Mouse (Mus musculus) olfactory bulb, adult 2 months (tissue): ENCODE data around the gene Focad. TPM values are rescaled to one million over a fixed set of nuclear protein-coding genes. Genes with fewer than 3 reads are reported as not detected.

Experiments
- H3K27ac ChIP-seq: fragments of 200-500 bp; 2 replicates; pipeline ENCODE4 v1.5.1; 2012; ENCODE audit warnings: low read depth, low read length; ENCODE audit not compliant: insufficient read depth
- H3K4me1 ChIP-seq: fragments of 200-500 bp; 2 replicates; pipeline ENCODE4 v1.6.1; 2012; ENCODE audit warnings: low read length; ENCODE audit not compliant: control insufficient read depth, insufficient read depth
- H3K4me3 ChIP-seq: fragments of 200-500 bp; 2 replicates; pipeline ENCODE4 v1.5.1; 2012; ENCODE audit warnings: mild to moderate bottlenecking, low read depth, low read length, moderate library complexity; ENCODE audit not compliant: insufficient read depth
- CTCF ChIP-seq: fragments of 200-500 bp; IDR thresholded peaks from 2 replicates; pipeline ENCODE4 v1.5.1; 2012; ENCODE audit warnings: low read depth, mild to moderate bottlenecking, low read length, moderate library complexity; ENCODE audit not compliant: insufficient read depth
- POLR2A ChIP-seq: fragments of 200-500 bp; IDR thresholded peaks from 2 replicates; pipeline ENCODE4 v1.6.1; 2012; ENCODE audit warnings: mild to moderate bottlenecking, low read depth, low read length, moderate library complexity; ENCODE audit not compliant: insufficient read depth
- WGBS: fragments of 180-500 bp; shearing (Covaris S2); methylation state at CpG from one replicate; pipeline ENCODE4 v1.1.7; 2018; 5-methylcytosine and 5-hydroxymethylcytosine counted together
- polyA plus RNA-seq: library from polyadenylated mRNA; stranded (reverse); fragments of >200 nt; gene quantifications from 2 replicates; pipeline ENCODE4 v1.2.4, GENCODE M21; 2012; ENCODE audit warnings: low replicate concordance; ENCODE audit not compliant: missing spikeins, insufficient read depth, insufficient read length

The Focad gene
- polyA plus RNA-seq, 1 experiment = not detected

DNA sequence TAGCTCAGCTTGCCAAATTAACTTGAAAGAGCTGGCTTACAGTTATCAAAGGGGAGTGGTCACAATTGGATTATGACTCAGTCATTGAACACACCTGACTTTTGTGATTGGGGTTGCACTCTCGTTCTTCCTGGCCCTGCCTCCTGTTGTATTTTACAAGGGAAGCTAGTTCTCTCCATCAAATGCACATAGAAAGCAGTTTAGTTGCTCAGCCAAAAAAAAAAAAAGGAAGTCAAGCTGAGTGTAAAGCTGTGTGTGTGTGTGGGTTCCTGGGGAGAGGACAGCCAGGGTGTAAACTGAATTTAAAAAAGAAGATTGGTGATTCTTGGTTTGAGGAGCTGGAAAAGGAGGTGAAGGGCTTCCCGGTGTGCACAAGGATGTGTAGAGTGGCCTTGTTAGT is 343.5 kb downstream of the Focad start:
- Histone ChIP-seq H3K4me1 (peaks cover 7% of the 10 kb centered on the region), H3K4me3 (no peak overlapping the region), H3K27ac (no peak overlapping the region)
- TF ChIP-seq CTCF (no peak), POLR2A (no peak)
- 42% methylated on average over 2 of the region's 2 CpGs for WGBS

DNA sequence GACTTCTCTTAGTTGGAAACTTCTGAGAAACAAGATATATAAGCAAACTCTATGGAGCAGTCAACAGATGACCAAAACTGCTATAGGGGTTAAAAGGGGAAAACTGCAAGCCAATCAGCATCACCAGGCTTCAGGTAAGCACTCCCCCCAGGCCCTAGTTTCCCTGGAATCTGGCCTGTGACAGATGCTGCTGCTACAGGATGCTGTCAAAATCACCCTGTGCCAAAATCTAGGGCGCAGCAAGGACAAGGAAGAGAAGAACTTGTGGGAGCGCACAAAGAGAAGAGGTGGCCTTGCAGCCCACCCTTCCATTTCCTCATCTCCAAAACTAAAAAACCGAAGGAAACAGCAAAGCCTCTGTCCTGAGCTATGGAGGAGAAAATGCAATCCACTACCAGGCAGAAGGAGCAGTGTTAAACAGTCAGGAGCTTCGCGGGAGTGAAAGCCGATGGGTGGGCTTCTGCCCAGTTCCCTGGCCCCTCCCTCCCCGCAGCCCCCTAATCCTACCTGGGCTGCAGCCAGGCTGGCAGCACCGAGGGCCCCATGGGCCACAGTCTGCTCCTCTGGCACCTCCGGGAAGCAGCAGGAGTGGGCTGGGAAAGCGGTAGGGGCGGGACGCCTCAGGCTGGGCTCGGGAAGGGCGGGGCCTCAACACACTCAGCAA is 344.0 kb downstream of the Focad start, which contains the start of gene Hacd4:
Gene Hacd4, minus strand, starts transcription at position 603 of the 664 bp plus-strand sequence.
- 11% methylated on average over 14 of the region's 14 CpGs for WGBS
- peak within 1 kb of the TSS; percentile 32 for H3K4me3 ChIP-seq
- peaks cover 7% of the 10 kb centered on the region for H3K4me1 ChIP-seq
- TF ChIP-seq CTCF (no peak), POLR2A (no peak)
- H3K27ac ChIP-seq = no peak within 1 kb of the TSS

DNA sequence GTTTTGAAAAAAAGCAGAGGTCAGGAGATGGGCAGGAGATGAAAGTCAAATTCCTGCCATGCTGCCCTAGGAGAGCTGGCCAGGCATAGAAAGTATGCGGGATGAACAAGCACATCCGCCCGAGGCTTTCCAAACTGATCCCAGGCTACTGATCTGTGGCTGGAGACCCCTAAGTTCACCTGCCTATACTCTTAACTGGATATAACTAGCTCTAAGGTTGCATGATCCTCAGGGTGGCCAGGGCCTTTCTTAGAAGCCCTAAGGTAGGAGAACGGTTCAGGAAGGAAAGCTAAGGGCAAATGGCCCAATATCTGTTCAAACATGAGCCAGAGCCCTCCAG is 344.5 kb downstream of the Focad start:
- no peak for TF ChIP-seq CTCF
- TF ChIP-seq POLR2A = no peak

DNA sequence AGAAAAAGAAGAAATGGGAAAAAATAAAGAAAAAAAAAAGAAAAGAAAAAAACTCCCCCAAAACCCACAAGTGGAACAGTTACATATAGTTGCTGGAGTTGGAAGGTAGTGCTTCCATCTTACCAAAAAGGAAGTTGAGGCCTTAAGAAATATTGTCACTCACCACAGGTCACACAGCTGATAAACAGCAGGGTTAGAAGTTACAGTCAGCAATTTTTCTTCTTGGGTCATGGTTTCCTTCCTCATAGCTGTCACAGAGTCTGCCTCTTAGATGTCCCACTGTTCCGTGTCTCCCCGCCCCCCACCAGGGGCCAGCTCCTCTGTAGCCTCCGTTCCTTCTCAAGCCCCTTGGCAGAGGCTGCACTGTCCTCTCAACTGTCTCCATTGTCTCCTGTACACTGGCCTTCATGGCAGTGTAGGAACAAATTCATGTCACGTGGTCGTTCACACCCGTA is 345.3 kb downstream of the Focad start:
- Histone ChIP-seq H3K27ac (no peak overlapping the region), H3K4me3 (no peak overlapping the region), H3K4me1 (peaks cover 7% of the 10 kb centered on the region)
- TF ChIP-seq POLR2A (no peak), CTCF (no peak)
- WGBS = 90% methylated on average over 6 of the region's 6 CpGs

More for the DNA sequence above, 344.5 kb downstream of the Focad start:
- 56% methylated on average over 4 of the region's 4 CpGs for WGBS
- peaks cover 7% of the 10 kb centered on the region for H3K4me1 ChIP-seq
- no peak overlapping the region for H3K27ac ChIP-seq
- H3K4me3 ChIP-seq = no peak overlapping the region

DNA sequence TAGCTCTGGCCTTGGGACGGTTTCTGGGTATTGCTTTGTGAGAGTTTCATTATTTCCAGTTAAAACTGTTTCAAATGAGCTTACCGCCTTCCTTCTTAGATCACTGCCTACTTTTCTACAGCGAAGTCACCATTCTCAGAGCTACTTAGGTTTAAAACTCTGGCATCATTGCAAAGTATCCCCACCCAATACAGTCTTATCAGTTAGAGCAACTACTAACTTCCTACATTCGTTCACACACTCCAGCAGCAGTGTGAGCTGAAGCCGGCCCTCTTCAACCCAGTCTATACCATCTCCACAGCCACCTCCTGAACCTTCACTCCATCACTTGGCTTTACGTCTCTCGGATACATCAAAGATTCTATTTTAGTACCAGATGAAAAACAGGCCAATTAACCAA is 346.4 kb downstream of the Focad start:
- 93% methylated on average over 7 of the region's 7 CpGs for WGBS
- H3K4me1 ChIP-seq = peaks cover 7% of the 10 kb centered on the region
- H3K27ac ChIP-seq = no peak overlapping the region
- no peak overlapping the region for H3K4me3 ChIP-seq
- TF ChIP-seq POLR2A (no peak), CTCF (no peak)

DNA sequence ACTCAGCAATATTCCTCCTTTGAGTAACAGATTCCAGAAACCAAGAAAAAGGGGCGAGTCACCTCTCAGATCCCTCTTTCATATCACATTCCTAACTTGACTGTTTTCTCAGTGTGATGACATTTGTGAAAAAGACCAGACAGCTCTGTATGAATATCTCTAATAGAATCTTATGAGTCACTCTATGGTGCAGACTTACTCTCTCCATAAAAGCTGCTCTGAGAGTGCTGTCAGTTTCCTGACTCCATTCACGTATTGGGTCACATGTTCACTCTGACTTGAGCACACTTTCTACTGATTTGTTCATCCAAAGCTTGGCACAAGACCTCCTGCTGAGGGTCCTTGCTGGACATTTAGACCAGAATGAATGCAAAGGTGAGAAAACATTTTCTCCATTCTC is 354.5 kb downstream of the Focad start:
- no peak overlapping the region for H3K27ac ChIP-seq
- TF ChIP-seq CTCF = no peak
- TF ChIP-seq POLR2A = no peak
- no peak overlapping the region for H3K4me3 ChIP-seq
- WGBS = 77% methylated on average over 2 of the region's 2 CpGs
- no peaks in the 10 kb centered on the region for H3K4me1 ChIP-seq

DNA sequence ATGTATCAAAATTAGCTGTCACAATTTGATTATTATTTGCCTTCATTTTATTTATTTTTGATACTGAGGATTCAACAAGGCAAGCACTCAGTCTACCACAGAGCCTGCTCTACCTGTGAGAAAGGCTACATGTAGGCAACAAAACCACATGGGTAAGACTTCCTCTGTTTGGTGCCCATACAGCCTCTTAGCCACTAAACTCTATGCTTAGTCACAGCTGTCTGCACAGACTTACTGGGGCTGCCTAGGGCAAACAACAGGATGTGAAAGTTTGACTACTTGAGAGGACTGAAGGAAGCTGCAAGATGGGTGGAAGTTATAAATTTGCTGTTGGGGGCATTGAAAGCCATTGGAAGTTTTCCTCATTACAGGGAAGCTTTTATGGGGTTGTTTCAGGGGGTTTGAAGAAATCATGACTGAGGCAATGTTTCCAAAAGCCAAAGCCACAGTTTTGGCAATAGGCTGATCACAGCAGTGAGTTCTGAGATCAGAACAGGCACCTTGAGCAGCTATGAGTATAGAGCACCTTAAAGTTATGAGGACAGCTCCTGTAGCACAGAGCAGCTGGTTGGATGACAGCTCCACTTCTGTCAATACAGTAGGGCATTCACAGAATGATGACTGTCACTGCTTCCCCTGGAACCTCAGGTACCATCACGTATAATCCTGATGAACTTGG is 355.8 kb downstream of the Focad start:
- Histone ChIP-seq H3K4me3 (no peak overlapping the region), H3K27ac (no peak overlapping the region), H3K4me1 (no peaks in the 10 kb centered on the region)
- TF ChIP-seq CTCF (no peak), POLR2A (no peak)
- WGBS = 98% methylated on average over 1 of the region's 1 CpGs

DNA sequence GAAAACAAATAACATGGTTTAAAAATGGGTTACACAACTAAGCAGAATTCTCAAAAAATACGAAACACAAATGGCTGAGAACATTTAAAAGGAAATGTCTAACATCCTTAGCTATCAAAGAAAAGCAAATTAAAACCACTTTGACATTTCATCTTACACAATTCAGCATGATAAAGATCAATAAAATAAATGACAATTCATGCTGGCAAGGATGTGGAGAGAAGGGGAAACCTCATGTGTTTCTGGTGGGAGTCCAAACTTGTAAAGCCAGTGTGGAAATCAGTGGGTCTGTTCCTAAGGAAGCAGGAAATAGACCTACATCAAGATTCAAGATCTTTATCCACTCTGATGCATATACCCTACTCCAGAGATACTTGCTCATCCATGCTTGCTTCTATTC is 363.7 kb downstream of the Focad start:
- H3K4me3 ChIP-seq = no peak overlapping the region
- WGBS = 84% methylated on average over 1 of the region's 1 CpGs
- H3K4me1 ChIP-seq = no peaks in the 10 kb centered on the region
- H3K27ac ChIP-seq = no peak overlapping the region
- TF ChIP-seq CTCF (no peak), POLR2A (no peak)

DNA sequence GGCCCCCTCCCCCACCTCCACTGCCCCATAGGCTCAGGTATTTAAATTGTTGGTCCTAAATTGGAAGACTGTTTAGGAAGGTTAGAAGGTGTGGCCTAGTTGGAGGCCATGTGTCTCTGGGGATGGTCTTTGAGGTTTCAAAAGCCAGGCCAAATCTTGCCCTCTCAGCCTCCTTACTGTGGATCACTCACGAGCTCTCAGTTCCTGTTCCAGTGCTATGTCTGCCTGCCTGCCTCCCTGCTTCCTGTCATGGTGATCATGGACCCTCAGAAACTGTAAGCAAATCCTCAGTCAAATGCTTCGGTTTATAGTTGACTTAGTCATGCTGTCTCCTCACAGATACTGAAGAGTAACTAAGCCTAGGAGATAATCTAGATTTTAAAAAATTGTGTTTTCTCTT is 364.2 kb downstream of the Focad start:
- 92% methylated on average over 2 of the region's 2 CpGs for WGBS
- H3K4me1 ChIP-seq = no peaks in the 10 kb centered on the region
- TF ChIP-seq POLR2A = no peak
- TF ChIP-seq CTCF = no peak
- no peak overlapping the region for H3K27ac ChIP-seq
- no peak overlapping the region for H3K4me3 ChIP-seq

Other genes with a start within 250 kb of the Focad start
- not detected in 2 replicates for gene Mllt3, start 61.3 kb upstream of the Focad start, polyA plus RNA-seq